Mouse (Mus musculus) stomach, postnatal 0 days (tissue): ENCODE results near the gene Siah2. TPM values are rescaled to one million over a fixed set of nuclear protein-coding genes. Genes with fewer than 3 reads are reported as not detected.

Experiments used
- ATAC-seq: fragments of 200-750 bp; cut with Nextera tagmentation; 2 replicates; pipeline ENCODE4 v1.8.0; 2017; ENCODE audit not compliant: low FRiP score, low TSS enrichment
- DNase-seq: peaks from one replicate; pipeline ENCODE4 v3.0.0-alpha.2; 2016; ENCODE audit warnings: low spot score
- H3K27ac ChIP-seq: fragments of 300-500 bp; sonication (generic); replicated peaks from 2 replicates; pipeline ENCODE4 v1.5.1; 2014; ENCODE audit warnings: mild to moderate bottlenecking, control low read depth
- H3K27me3 ChIP-seq: fragments of 300-500 bp; sonication (generic); 2 replicates; pipeline ENCODE4 v1.6.1; 2014; ENCODE audit warnings: low read length; ENCODE audit not compliant: control insufficient read depth, insufficient read depth
- H3K36me3 ChIP-seq: fragments of 300-500 bp; sonication (generic); 2 replicates; pipeline ENCODE4 v1.6.1; 2014; ENCODE audit warnings: low read length, mixed read lengths; ENCODE audit not compliant: control insufficient read depth, insufficient read depth
- H3K4me1 ChIP-seq: fragments of 300-500 bp; sonication (generic); replicated peaks from 2 replicates; pipeline ENCODE4 v1.6.1; 2014; ENCODE audit warnings: antibody characterized with exemption; ENCODE audit not compliant: control insufficient read depth, insufficient read depth
- H3K4me2 ChIP-seq: fragments of 300-500 bp; sonication (generic); replicated peaks from 2 replicates; pipeline ENCODE4 v1.6.1; 2014; ENCODE audit warnings: low read depth, mild to moderate bottlenecking, control low read depth, moderate library complexity
- H3K4me3 ChIP-seq: fragments of 300-500 bp; sonication (generic); 2 replicates; pipeline ENCODE4 v1.5.1; 2014; ENCODE audit warnings: low read depth, low read length, control low read depth
- H3K9ac ChIP-seq: fragments of 300-500 bp; sonication (generic); 2 replicates; pipeline ENCODE4 v1.6.1; 2014; ENCODE audit warnings: mild to moderate bottlenecking, low read length, control low read depth, mixed read lengths
- H3K9me3 ChIP-seq: fragments of 300-500 bp; sonication (generic); 2 replicates; pipeline ENCODE4 v1.6.1; 2016; ENCODE audit warnings: low read length; ENCODE audit not compliant: control insufficient read depth
- CTCF ChIP-seq: IDR thresholded peaks from 2 replicates; pipeline ENCODE4 v1.5.1; 2016; ENCODE audit warnings: antibody characterized with exemption, low read depth, mild to moderate bottlenecking, moderate library complexity
- EP300 ChIP-seq: optimal IDR thresholded peaks from 2 replicates; pipeline ENCODE3; 2016; ENCODE audit warnings: antibody characterized with exemption
- WGBS: fragments of 180-500 bp; shearing (Covaris S2); extraction: QIAGEN DNeasy Blood & Tissue Kit; methylation state at CpG from one replicate; pipeline ENCODE4 v1.1.7; 2014; 5-methylcytosine and 5-hydroxymethylcytosine counted together
- polyA plus RNA-seq: library from polyadenylated mRNA; unstranded; fragments of >200 nt; fragmentation: Nextera tagmentation; extraction: Ambion mirVana; gene quantifications from 2 replicates; pipeline ENCODE4 v1.2.1, GENCODE M21; 2015

Siah2 gene
- polyA plus RNA-seq, 1 experiment from 2014 or later = 4.4 TPM

DNA sequence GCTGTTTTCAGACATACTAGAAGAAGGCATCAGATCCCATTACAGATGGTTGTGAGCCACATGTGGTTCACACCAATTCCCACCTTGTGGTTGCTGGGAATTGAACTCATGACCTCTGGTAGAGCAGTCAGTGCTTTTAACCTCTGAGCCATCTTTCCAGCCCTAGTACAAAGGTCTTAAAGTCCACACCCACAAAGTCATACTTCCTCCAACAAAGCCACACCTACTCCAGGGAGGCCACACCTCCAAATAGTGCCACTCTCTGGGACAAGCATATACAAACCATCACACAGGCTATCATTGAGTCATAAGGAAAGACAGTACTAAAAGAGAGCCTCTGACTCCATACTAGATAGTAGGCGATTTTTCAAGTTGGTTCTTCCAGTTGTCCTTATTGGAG, 10.1 kb upstream of the Siah2 start:
- WGBS = 97% methylated on average over 1 of the region's 1 CpGs

DNA sequence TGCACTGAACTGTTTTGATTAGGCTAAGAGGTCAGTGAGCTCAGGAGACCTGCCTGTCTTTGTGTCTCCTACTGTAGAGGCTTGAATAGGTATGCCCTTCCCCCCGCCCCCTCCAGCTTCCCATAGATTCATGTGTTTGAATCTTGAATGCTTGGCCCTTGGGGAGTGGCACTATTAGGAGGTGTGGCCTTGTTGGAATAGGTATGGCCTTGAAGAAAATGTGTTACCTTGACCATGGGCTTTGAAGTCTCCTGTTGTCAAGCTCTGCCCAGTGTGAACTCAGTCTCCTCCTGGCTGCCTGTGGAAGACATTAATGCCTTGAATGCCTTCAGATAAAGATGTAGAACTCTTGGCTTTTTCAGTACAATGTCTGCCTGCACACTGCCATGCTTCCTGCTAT, 9.2 kb upstream of the Siah2 start:
- no peak for DNase-seq
- H3K27ac ChIP-seq = no peak overlapping the region

More for the DNA sequence above, 10.1 kb upstream of the Siah2 start:
- H3K36me3 ChIP-seq = no peaks in the 10 kb centered on the region
- H3K27ac ChIP-seq = no peak overlapping the region
- no peak overlapping the region for H3K4me2 ChIP-seq
- H3K9ac ChIP-seq = no peak overlapping the region
- H3K4me3 ChIP-seq = no peak overlapping the region
- no peak for DNase-seq
- no peaks in the 10 kb centered on the region for H3K27me3 ChIP-seq
- H3K9me3 ChIP-seq = no peaks in the 10 kb centered on the region
- H3K4me1 ChIP-seq = no peaks in the 10 kb centered on the region
- 0 out of 2 replicates have a peak, but pooled peaks have one; percentile 54 for ATAC-seq
- TF ChIP-seq CTCF (no peak), EP300 (no peak)

GRCm38 (mm10) chr3:58697926-58698325, 5.7 kb upstream of the Siah2 start:
- Histone ChIP-seq H3K27me3 (no peaks in the 10 kb centered on the region), H3K4me3 (no peak overlapping the region), H3K36me3 (no peaks in the 10 kb centered on the region), H3K4me2 (no peak overlapping the region), H3K9me3 (no peaks in the 10 kb centered on the region), H3K4me1 (no peaks in the 10 kb centered on the region), H3K27ac (no peak overlapping the region), H3K9ac (no peak overlapping the region)
- no peak for DNase-seq
- no peak for ATAC-seq
- WGBS = 76% methylated on average over 4 of the region's 4 CpGs
- TF ChIP-seq CTCF = no peak
- TF ChIP-seq EP300 = no peak

More for the DNA sequence above, 9.2 kb upstream of the Siah2 start:
- Histone ChIP-seq H3K27me3 (no peaks in the 10 kb centered on the region), H3K4me2 (no peak overlapping the region), H3K4me3 (no peak overlapping the region), H3K36me3 (no peaks in the 10 kb centered on the region), H3K4me1 (no peaks in the 10 kb centered on the region), H3K9ac (no peak overlapping the region), H3K9me3 (no peaks in the 10 kb centered on the region)
- 83% methylated on average over 1 of the region's 1 CpGs for WGBS
- TF ChIP-seq CTCF = no peak
- no peak for ATAC-seq

- H3K27ac ChIP-seq = no peak overlapping the region
- ATAC-seq (no peak), DNase-seq (no peak)
- H3K4me1 ChIP-seq = no peaks in the 10 kb centered on the region
- TF ChIP-seq EP300 = no peak
- TF ChIP-seq CTCF = no peak
- H3K9ac ChIP-seq = no peak overlapping the region
- H3K27me3 ChIP-seq = no peaks in the 10 kb centered on the region
- no peaks in the 10 kb centered on the region for H3K9me3 ChIP-seq
- no peak overlapping the region for H3K4me3 ChIP-seq
- no peak overlapping the region for H3K4me2 ChIP-seq
- no peaks in the 10 kb centered on the region for H3K36me3 ChIP-seq
- WGBS = 62% methylated on average over 3 of the region's 3 CpGs
These were observed 4.6 kb upstream of the Siah2 start for GRCm38 (mm10) chr3:58696806-58697205.

DNA sequence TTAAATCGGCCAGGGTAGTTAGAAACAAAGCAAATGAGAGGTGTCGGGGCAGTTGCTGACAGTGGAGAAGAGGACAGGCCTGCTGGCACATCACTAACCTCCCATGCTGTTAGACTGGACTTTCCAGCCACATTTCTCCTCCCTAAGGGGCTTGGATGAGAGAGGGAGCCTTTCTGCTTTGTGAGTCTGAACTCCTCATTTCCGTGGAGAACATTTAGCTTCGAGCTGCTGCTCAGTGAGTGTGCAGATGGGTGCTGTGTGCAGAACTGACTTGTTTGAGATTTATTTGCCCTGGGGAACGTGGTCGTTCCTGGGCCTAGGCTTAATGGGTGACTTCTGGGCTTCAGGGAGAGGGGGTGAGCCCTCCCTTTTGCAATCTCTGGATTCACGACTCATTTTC, 3.3 kb upstream of the Siah2 start:
- Histone ChIP-seq H3K27me3 (no peaks in the 10 kb centered on the region), H3K36me3 (no peaks in the 10 kb centered on the region), H3K4me3 (no peak overlapping the region), H3K4me1 (no peaks in the 10 kb centered on the region), H3K27ac (no peak overlapping the region), H3K4me2 (no peak overlapping the region), H3K9me3 (no peaks in the 10 kb centered on the region), H3K9ac (no peak overlapping the region)
- ATAC-seq (no peak), DNase-seq (no peak)
- TF ChIP-seq CTCF (no peak), EP300 (no peak)
- WGBS = 45% methylated on average over 7 of the region's 7 CpGs

GRCm38 (mm10) chr3:58695044-58695443, 2.8 kb upstream of the Siah2 start:
- no peak for TF ChIP-seq EP300
- no peak for TF ChIP-seq CTCF
- 70% methylated on average over 1 of the region's 1 CpGs for WGBS
- ATAC-seq (no peak), DNase-seq (no peak)
- H3K9me3 ChIP-seq = no peaks in the 10 kb centered on the region
- H3K27ac ChIP-seq = no peak overlapping the region
- no peaks in the 10 kb centered on the region for H3K4me1 ChIP-seq
- no peak overlapping the region for H3K4me2 ChIP-seq
- H3K36me3 ChIP-seq = no peaks in the 10 kb centered on the region
- H3K27me3 ChIP-seq = no peaks in the 10 kb centered on the region
- H3K9ac ChIP-seq = no peak overlapping the region
- H3K4me3 ChIP-seq = no peak overlapping the region
